Comparison of ENCODE assay signal across 8 mouse cellular contexts in genomic region chr11:87422511-87423340, GRCm38 (mm10). TPM values are rescaled to one million over a fixed set of nuclear protein-coding genes. Genes with fewer than 3 reads are reported as not detected.
A peak's percentile ranks its signal among the peaks of the same experiment; 100 is the strongest.
DNase-seq lines count a peak whose midpoint lies in the region; ATAC-seq and TF ChIP-seq lines count a peak whose summit lies in the region.

No protein-coding gene starts in this region.

- WGBS in embryonic facial prominence, embryonic 12.5 days: under 1% methylated on average over 26 of the region's 26 CpGs
- whole genome bisulfite sequencing in kidney, adult 2 months: under 1% methylated on average over 26 of the region's 26 CpGs
- WGBS in limb, embryonic 12.5 days: under 1% methylated on average over 26 of the region's 26 CpGs
- under 1% methylated on average over 26 of the region's 26 CpGs for WGBS in midbrain, embryonic 15.5 days
- under 1% methylated on average over 26 of the region's 26 CpGs for WGBS in spleen, adult 2 months

- H3K9ac ChIP-seq in embryonic facial prominence, embryonic 12.5 days: no peak overlapping the region
- peak overlapping the region; percentile 49; the same call in 1 of the 2 replicates for H3K9ac ChIP-seq in limb, embryonic 12.5 days (replicated peaks)
- H3K9ac ChIP-seq in midbrain, embryonic 15.5 days: peak overlapping the region; percentile 46

- no peak for TF ChIP-seq CTCF in kidney, adult 2 months (conservative IDR thresholded peaks at IDR 0.05; ENCODE audit: insufficient read depth, insufficient read length, low read depth, low read length)
- TF ChIP-seq CTCF in spleen, adult 2 months (IDR thresholded peaks at IDR 0.05; ENCODE audit: extremely low read depth, insufficient read depth, insufficient read length, insufficient replicate concordance): no peak

- no peaks in the 10 kb centered on the region for H3K36me3 ChIP-seq in embryonic facial prominence, embryonic 12.5 days
- H3K36me3 ChIP-seq in kidney, adult 2 months (ENCODE audit: control insufficient read depth, insufficient read depth, low read length): no peaks in the 10 kb centered on the region
- H3K36me3 ChIP-seq in limb, embryonic 12.5 days: no peaks in the 10 kb centered on the region
- no peaks in the 10 kb centered on the region for H3K36me3 ChIP-seq in midbrain, embryonic 15.5 days (replicated peaks)
- H3K36me3 ChIP-seq in spleen, adult 2 months (ENCODE audit: control insufficient read depth, insufficient read depth, low read length): no peaks in the 10 kb centered on the region

- H3K4me2 ChIP-seq in embryonic facial prominence, embryonic 12.5 days (replicated peaks): peak overlapping the region; percentile 51
- H3K4me2 ChIP-seq in limb, embryonic 12.5 days: peak overlapping the region; percentile 61
- H3K4me2 ChIP-seq in midbrain, embryonic 15.5 days: peak overlapping the region; percentile 56

- ATAC-seq in embryonic facial prominence, embryonic 12.5 days (ENCODE audit: insufficient number of reproducible peaks, insufficient read depth, low FRiP score, low TSS enrichment): peak; percentile 80
- peak; percentile 86 for ATAC-seq in limb, embryonic 12.5 days (ENCODE audit: insufficient number of reproducible peaks, insufficient read depth, low FRiP score, low TSS enrichment, low read depth)
- peak; percentile 87 for ATAC-seq in midbrain, embryonic 15.5 days (replicated peaks)

- H3K4me1 ChIP-seq in embryonic facial prominence, embryonic 12.5 days: 0 out of 2 replicates have a peak, but pooled peaks cover 7% of the 10 kb centered on the region
- H3K4me1 ChIP-seq in kidney, adult 2 months (ENCODE audit: control insufficient read depth, insufficient read depth, low read length): peaks cover 4% of the 10 kb centered on the region; the same call in 1 of the 2 replicates
- H3K4me1 ChIP-seq in limb, embryonic 12.5 days (replicated peaks): peaks cover 5% of the 10 kb centered on the region; the same call in 1 of the 2 replicates
- peaks cover 21% of the 10 kb centered on the region for H3K4me1 ChIP-seq in midbrain, embryonic 15.5 days
- H3K4me1 ChIP-seq in spleen, adult 2 months (ENCODE audit: control insufficient read depth, insufficient read depth, insufficient read length): peaks cover 6% of the 10 kb centered on the region

- H3K27ac ChIP-seq in embryonic facial prominence, embryonic 12.5 days: peak overlapping the region; percentile 91
- peak overlapping the region; percentile 29; the same call in 1 of the 2 replicates for H3K27ac ChIP-seq in kidney, adult 2 months (ENCODE audit: insufficient read depth, low read depth, low read length)
- peak overlapping the region; percentile 84 for H3K27ac ChIP-seq in limb, embryonic 12.5 days
- peak overlapping the region; percentile 87 for H3K27ac ChIP-seq in midbrain, embryonic 15.5 days
- peak overlapping the region; percentile 48 for H3K27ac ChIP-seq in spleen, adult 2 months (ENCODE audit: insufficient read depth, low read length)

- no peaks in the 10 kb centered on the region for H3K27me3 ChIP-seq in embryonic facial prominence, embryonic 12.5 days
- no peaks in the 10 kb centered on the region for H3K27me3 ChIP-seq in kidney, adult 2 months (replicated peaks; ENCODE audit: control insufficient read depth, insufficient read depth, low read length)
- H3K27me3 ChIP-seq in limb, embryonic 12.5 days: no peaks in the 10 kb centered on the region
- H3K27me3 ChIP-seq in midbrain, embryonic 15.5 days (replicated peaks): no peaks in the 10 kb centered on the region
- no peaks in the 10 kb centered on the region for H3K27me3 ChIP-seq in spleen, adult 2 months (ENCODE audit: control insufficient read depth, insufficient read depth, low read length)

- TF ChIP-seq POLR2A in kidney, adult 2 months (IDR thresholded peaks at IDR 0.05; ENCODE audit: low read depth, low read length): peak; percentile 100
- peak; percentile 100 for TF ChIP-seq POLR2A in spleen, adult 2 months (IDR thresholded peaks at IDR 0.05; ENCODE audit: low read depth, low read length)

- DNase-seq in 3134 (ENCODE audit: extremely low read depth, insufficient read length, low spot score): peak; percentile 87
- DNase-seq in adrenal gland, postnatal 25 days: peak; percentile 55
- peak; percentile 87 to 91 for DNase-seq in heart, adult 18-20 months
- peak; percentile 95 for DNase-seq in kidney, adult 2 months
- peak; percentile 63 to 92 for DNase-seq in spleen, adult 2 months (ENCODE audit: low read depth in 1 of 2, low spot score in 2 of 2)

- H3K9me3 ChIP-seq in embryonic facial prominence, embryonic 12.5 days: no peaks in the 10 kb centered on the region
- H3K9me3 ChIP-seq in limb, embryonic 12.5 days: no peaks in the 10 kb centered on the region
- no peaks in the 10 kb centered on the region for H3K9me3 ChIP-seq in midbrain, embryonic 15.5 days

- peak overlapping the region; percentile 33 for H3K4me3 ChIP-seq in embryonic facial prominence, embryonic 12.5 days
- H3K4me3 ChIP-seq in kidney, adult 2 months (ENCODE audit: insufficient read depth, low read depth, low read length): 0 out of 2 replicates have a peak overlapping the region, but pooled peaks have one; percentile 11
- H3K4me3 ChIP-seq in limb, embryonic 12.5 days (replicated peaks): peak overlapping the region; percentile 35
- peak overlapping the region; percentile 44 for H3K4me3 ChIP-seq in midbrain, embryonic 15.5 days
- H3K4me3 ChIP-seq in spleen, adult 2 months (ENCODE audit: extremely low read depth, insufficient read depth, insufficient read length): peak overlapping the region; percentile 30; the same call in 1 of the 2 replicates

RNA-seq across cellular contexts. Expression of gene Tex14, which starts 17.9 kb away (rescaled TPM):
- 0.19 and 1.1 TPM in 2 replicates for total RNA-seq in adrenal gland, postnatal 25 days (2021)
- polyA plus RNA-seq in embryonic facial prominence, embryonic 12.5 days (2016; fragmentation: Nextera tagmentation; extraction: Ambion mirVana): 0.64 and 0.99 TPM in 2 replicates
- under 1 TPM; 0.07 to 0.15 TPM for total RNA-seq in heart, adult 18-20 months (2021)
- 0.08 and 0.34 TPM in 2 replicates for polyA plus RNA-seq in kidney, adult 2 months (2012; rRNA removed)
- 0.47 and 0.81 TPM in 2 replicates for polyA plus RNA-seq in limb, embryonic 12.5 days (2016; fragmentation: Nextera tagmentation; extraction: Ambion mirVana)
- polyA plus RNA-seq in midbrain, embryonic 15.5 days (2015; fragmentation: Nextera tagmentation; extraction: Ambion mirVana): 0.28 and 0.50 TPM in 2 replicates
- polyA plus RNA-seq in spleen, adult 2 months (2012; rRNA removed): 0.16 TPM in 2 replicates

RNA-seq across cellular contexts. Expression of gene Rad51c, which starts 18.0 kb away (rescaled TPM):
- 2.0 and 3.2 TPM in 2 replicates for total RNA-seq in adrenal gland, postnatal 25 days (2021)
- polyA plus RNA-seq in embryonic facial prominence, embryonic 12.5 days (2016; fragmentation: Nextera tagmentation; extraction: Ambion mirVana): 10.6 TPM in 2 replicates
- 1 to 10 TPM; 1.8 to 1.9 TPM for total RNA-seq in heart, adult 18-20 months (2021)
- polyA plus RNA-seq in kidney, adult 2 months (2012; rRNA removed): 0.46 and 0.77 TPM in 2 replicates
- polyA plus RNA-seq in limb, embryonic 12.5 days (2016; fragmentation: Nextera tagmentation; extraction: Ambion mirVana): 11.8 and 12.3 TPM in 2 replicates
- 4.0 and 4.5 TPM in 2 replicates for polyA plus RNA-seq in midbrain, embryonic 15.5 days (2015; fragmentation: Nextera tagmentation; extraction: Ambion mirVana)
- polyA plus RNA-seq in spleen, adult 2 months (2012; rRNA removed): 0.56 and 0.67 TPM in 2 replicates

Comparison
In these comparisons a context has a peak if more than half of its experiments do, and no peak if none do; other contexts are left out.
1. Peak in every context shown above with its lines: DNase-seq, ATAC-seq, H3K4me3 ChIP-seq and H3K27ac ChIP-seq.
2. H3K27ac ChIP-seq: peak in every context shown above with its lines; median percentile 91 in embryonic facial prominence, embryonic 12.5 days; 87 in midbrain, embryonic 15.5 days; 84 in limb, embryonic 12.5 days; 48 in spleen, adult 2 months; 29 in kidney, adult 2 months.